Mouse (Mus musculus) G1E (cell line): ENCODE measurements around the gene Ablim2. TPM values are rescaled to one million over a fixed set of nuclear protein-coding genes. Genes with fewer than 3 reads are reported as not detected.

ENCODE experiments used
- ATAC-seq: 2 replicates; pipeline ENCODE4 v1.8.0; 2016; ENCODE audit warnings: mild to moderate bottlenecking; ENCODE audit not compliant: insufficient number of reproducible peaks, poor library complexity, low FRiP score, severe bottlenecking; ENCODE audit errors: extremely low read depth
- DNase-seq: peaks from one replicate; pipeline ENCODE4 v3.0.0; 2012; ENCODE audit warnings: low spot score
- H3K27me3 ChIP-seq: 2 replicates; pipeline ENCODE4 v1.6.1; 2012; ENCODE audit warnings: mild to moderate bottlenecking, low read length, inconsistent platforms; ENCODE audit not compliant: insufficient read depth
- H3K36me3 ChIP-seq: replicated peaks from 2 replicates; pipeline ENCODE3; 2012; ENCODE audit warnings: mild to moderate bottlenecking, inconsistent platforms
- H3K4me1 ChIP-seq: 2 replicates; pipeline ENCODE4 v1.6.1; 2012; ENCODE audit warnings: low read depth, low read length, inconsistent platforms, mixed read lengths; ENCODE audit not compliant: insufficient read depth
- H3K4me3 ChIP-seq: 2 replicates; pipeline ENCODE4 v1.5.1; 2012; ENCODE audit warnings: low read depth, mild to moderate bottlenecking, inconsistent platforms, low read length, moderate library complexity, mixed read lengths
- H3K9me3 ChIP-seq: replicated peaks from 2 replicates; pipeline ENCODE4 v1.6.1; 2012; ENCODE audit warnings: inconsistent platforms
- CTCF ChIP-seq: IDR thresholded peaks from 2 replicates; pipeline ENCODE4 v1.5.1; 2012; ENCODE audit warnings: low read depth, low read length, inconsistent platforms, mixed read lengths
- GATA1 ChIP-seq: IDR thresholded peaks from 2 replicates; pipeline ENCODE4 v1.6.1; 2012; ENCODE audit warnings: borderline replicate concordance, low read length, inconsistent platforms, mixed read lengths
- GATA2 ChIP-seq: IDR thresholded peaks from 2 replicates; pipeline ENCODE4 v1.6.1; 2012; ENCODE audit warnings: low read depth, low read length, inconsistent platforms, borderline replicate concordance
- POLR2AphosphoS5 ChIP-seq: IDR thresholded peaks from 2 replicates; pipeline ENCODE4 v1.6.1; 2012; ENCODE audit warnings: low read depth, low read length, inconsistent platforms; ENCODE audit not compliant: insufficient replicate concordance
- TAL1 ChIP-seq: conservative IDR thresholded peaks from 2 replicates; pipeline ENCODE4 v1.6.1; 2012; ENCODE audit warnings: low read depth, low read length, inconsistent platforms, mixed read lengths
- polyA plus RNA-seq: library from polyadenylated mRNA; stranded (reverse); fragments of >175 nt; gene quantifications from 2 replicates; pipeline ENCODE4 v1.2.3, GENCODE M21; 2012
- total RNA-seq, 2 experiments: library from RNA; stranded (forward) in 1 of 2; stranded (reverse) in 1 of 2; fragments of 200-1000 nt in 1 of 2; fragments of >200 nt in 1 of 2; fragmentation: Nextera tagmentation in 1 of 2; gene quantifications; 2 replicates each; pipeline ENCODE4 v1.2.3; 2014 to 2017

The Ablim2 gene
- total and polyA plus RNA-seq, 3 experiments, result 0.16 TPM; not detected in 2

DNA sequence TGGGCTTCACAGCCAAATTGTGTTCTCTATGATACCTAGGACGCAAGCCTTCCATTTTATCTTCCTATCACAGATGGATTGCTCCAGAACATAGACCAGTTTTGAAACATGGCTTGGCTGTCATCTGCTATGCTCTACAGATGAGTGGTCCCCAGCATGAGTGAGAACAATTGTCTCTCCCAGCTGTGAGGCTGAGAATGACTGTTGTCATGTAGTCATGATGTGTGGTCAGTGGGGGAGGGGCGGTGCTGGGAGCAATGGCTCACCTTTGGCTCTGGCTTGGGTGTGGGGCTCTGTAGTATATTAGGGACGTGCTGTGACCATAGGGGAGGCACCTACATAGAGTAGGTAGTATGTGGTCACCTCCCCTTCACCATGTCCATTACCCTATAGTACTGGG is 60.2 kb downstream of the Ablim2 start:
- Histone ChIP-seq H3K27me3 (0 out of 2 replicates have a peak, but pooled peaks cover 3% of the 10 kb centered on the region), H3K4me1 (no peaks in the 10 kb centered on the region), H3K9me3 (no peaks in the 10 kb centered on the region), H3K4me3 (no peak overlapping the region), H3K36me3 (no peaks in the 10 kb centered on the region)
- DNase-seq, result no peak
- TF ChIP-seq GATA1 (no peak), POLR2AphosphoS5 (no peak), CTCF (no peak), GATA2 (no peak), TAL1 (no peak)
- ATAC-seq, result no peak

DNA sequence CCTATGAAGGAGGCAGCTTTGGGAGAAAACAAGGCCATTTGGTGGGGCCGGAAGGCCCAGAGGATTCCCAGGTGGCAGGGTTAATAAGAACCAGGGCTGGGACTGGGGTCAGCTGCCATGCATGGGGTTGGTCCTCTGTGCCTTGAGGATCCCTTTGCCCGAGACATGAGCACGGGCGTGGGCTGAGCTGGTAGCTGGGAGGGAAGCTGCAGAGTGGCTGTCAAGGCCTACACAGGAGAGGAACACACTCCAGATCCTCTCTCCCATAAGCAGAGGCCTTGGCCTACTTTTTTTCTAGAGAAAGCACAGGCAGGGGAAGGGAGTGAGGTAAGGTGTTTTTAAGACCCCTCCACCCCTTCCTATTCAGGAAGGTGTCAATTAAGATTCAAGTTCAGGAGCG is 65.0 kb downstream of the Ablim2 start:
- H3K36me3 ChIP-seq, result no peaks in the 10 kb centered on the region

DNA sequence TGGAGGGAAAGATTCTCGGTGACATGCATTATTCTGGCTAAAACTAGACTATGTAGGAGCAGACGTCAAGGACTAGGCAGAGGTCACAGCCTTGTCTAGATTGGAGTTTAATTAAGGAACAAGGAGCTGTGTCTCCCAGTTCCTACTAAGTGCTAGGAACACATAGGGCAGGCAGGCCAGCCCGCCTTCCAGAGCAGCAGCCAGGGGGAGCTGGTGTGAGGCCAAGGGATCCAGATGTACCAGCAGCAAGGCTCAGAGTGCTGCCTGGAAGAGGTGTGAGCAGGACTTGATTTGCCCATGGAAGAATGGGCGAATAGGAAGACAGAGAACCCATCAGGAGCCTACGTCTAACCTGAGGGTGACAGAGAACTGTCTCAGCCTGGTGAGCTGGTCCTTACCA is 68.8 kb downstream of the Ablim2 start:
- H3K36me3 ChIP-seq, result no peaks in the 10 kb centered on the region
- H3K4me3 ChIP-seq, result no peak overlapping the region
- TF ChIP-seq GATA1, result no peak
- TF ChIP-seq CTCF, result no peak
- TF ChIP-seq POLR2AphosphoS5, result no peak
- no peak for TF ChIP-seq GATA2
- TF ChIP-seq TAL1, result no peak
- DNase-seq (no peak), ATAC-seq (no peak)
- H3K9me3 ChIP-seq, result no peaks in the 10 kb centered on the region
- H3K4me1 ChIP-seq, result no peaks in the 10 kb centered on the region
- H3K27me3 ChIP-seq, result peaks cover 2% of the 10 kb centered on the region; the same call in 1 of the 2 replicates

More for the DNA sequence above, 65.0 kb downstream of the Ablim2 start:
- no peaks in the 10 kb centered on the region for H3K9me3 ChIP-seq
- no peaks in the 10 kb centered on the region for H3K4me1 ChIP-seq
- ATAC-seq (no peak), DNase-seq (no peak)
- H3K27me3 ChIP-seq, result 0 out of 2 replicates have a peak, but pooled peaks cover 2% of the 10 kb centered on the region
- no peak overlapping the region for H3K4me3 ChIP-seq
- TF ChIP-seq POLR2AphosphoS5 (no peak), CTCF (no peak), GATA2 (no peak), GATA1 (no peak), TAL1 (no peak)

DNA sequence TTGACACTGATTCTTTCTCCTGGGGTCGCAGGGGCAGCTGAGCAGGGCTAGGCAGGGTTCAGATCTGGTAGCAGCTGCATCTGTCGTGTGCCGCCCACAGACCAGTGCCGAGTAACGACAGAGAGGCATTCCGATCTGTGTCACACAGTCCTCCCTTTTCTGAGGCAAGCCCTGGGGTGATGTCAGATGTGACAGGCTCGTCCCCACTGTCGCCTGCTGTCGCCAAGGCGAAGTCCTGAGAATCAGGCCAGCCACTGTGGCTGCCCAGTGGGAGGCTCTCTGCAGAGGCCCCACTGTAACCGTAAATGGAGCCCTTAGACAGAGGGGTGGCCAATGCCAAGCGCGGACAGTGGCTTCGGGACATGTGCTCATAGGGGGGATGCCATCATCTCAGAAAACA is 69.4 kb downstream of the Ablim2 start:
- no peak for TF ChIP-seq CTCF
- TF ChIP-seq GATA1, result no peak
- no peak for TF ChIP-seq GATA2
- TF ChIP-seq POLR2AphosphoS5, result no peak
- TF ChIP-seq TAL1, result no peak
- no peak for DNase-seq
- Histone ChIP-seq H3K27me3 (peaks cover 2% of the 10 kb centered on the region; the same call in 1 of the 2 replicates), H3K9me3 (no peaks in the 10 kb centered on the region), H3K36me3 (no peaks in the 10 kb centered on the region), H3K4me3 (no peak overlapping the region), H3K4me1 (no peaks in the 10 kb centered on the region)
- ATAC-seq, result no peak

DNA sequence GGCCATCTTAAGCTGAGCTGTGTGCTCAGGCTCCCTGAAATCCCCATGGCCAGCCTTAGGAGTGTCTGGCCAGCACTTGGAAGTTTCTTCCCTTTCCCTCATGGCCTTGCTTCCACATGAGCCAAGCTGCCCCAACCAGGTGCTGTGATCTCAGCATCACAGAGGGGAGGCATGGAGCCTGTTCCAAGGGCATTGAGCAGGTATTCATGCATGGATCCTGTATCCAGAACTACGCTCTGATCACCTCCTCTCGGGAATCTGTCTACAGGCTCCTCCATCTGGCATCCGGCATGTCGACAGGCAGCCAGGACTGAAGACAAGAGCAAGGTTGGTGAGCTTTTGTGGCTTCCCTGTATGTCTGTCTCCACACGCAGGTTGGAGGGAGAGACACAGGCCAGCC is 70.2 kb downstream of the Ablim2 start:
- no peaks in the 10 kb centered on the region for H3K9me3 ChIP-seq
- DNase-seq, result no peak
- no peaks in the 10 kb centered on the region for H3K4me1 ChIP-seq
- no peak overlapping the region for H3K4me3 ChIP-seq
- TF ChIP-seq GATA1, result no peak
- TF ChIP-seq CTCF, result no peak
- TF ChIP-seq TAL1, result no peak
- no peak for TF ChIP-seq POLR2AphosphoS5
- peaks cover 2% of the 10 kb centered on the region; the same call in 1 of the 2 replicates for H3K27me3 ChIP-seq
- no peak for ATAC-seq
- no peaks in the 10 kb centered on the region for H3K36me3 ChIP-seq

DNA sequence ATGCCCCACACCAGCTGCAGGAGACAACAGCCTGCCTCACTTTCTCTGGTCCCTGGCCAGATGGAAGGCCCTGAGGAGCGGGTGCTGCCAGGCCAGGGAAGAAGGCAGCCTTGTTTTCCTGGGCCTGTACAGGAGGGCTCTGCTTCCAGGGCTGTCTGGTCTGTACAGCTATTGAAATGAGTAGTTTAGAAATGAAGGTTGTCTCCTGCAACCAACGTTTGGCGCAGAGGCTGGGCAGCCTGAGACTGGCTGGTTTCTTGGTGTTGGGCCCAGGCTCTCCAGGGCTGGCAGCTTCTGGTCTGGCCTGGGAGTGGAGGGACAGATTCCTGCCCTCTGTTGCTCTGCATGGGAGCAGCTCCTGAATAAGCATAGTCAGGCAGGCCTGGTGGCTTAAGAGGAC is 72.4 kb downstream of the Ablim2 start:
- H3K36me3 ChIP-seq, result no peaks in the 10 kb centered on the region
- no peaks in the 10 kb centered on the region; the same call in 1 of the 2 replicates for H3K27me3 ChIP-seq

DNA sequence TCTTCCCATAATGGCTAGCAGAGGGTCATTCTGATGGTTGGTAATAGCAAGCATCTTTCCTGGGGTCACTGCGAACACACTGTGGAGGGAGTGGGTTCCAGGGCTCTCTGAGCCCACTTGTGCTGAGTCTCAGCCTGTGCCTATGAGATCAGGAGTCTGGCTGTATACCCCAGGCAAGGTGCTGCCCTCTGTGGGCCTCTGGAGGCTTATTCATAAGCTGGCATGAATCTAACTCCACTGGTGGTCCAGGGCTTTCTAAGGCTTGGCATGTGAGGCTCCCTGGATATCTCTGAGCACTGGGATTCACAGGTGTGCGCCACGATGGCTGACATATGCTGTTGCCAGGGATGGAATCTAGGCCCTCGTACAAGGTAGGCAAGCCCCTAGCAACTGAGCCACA is 76.2 kb downstream of the Ablim2 start:
- no peaks in the 10 kb centered on the region for H3K4me1 ChIP-seq
- no peak for DNase-seq
- no peak for TF ChIP-seq GATA1
- no peak for TF ChIP-seq TAL1
- no peak for TF ChIP-seq CTCF
- TF ChIP-seq POLR2AphosphoS5, result no peak
- TF ChIP-seq GATA2, result no peak
- no peaks in the 10 kb centered on the region; the same call in 1 of the 2 replicates for H3K27me3 ChIP-seq
- H3K9me3 ChIP-seq, result no peaks in the 10 kb centered on the region
- no peaks in the 10 kb centered on the region for H3K36me3 ChIP-seq
- no peak for ATAC-seq
- H3K4me3 ChIP-seq, result no peak overlapping the region

More for the DNA sequence above, 72.4 kb downstream of the Ablim2 start:
- Histone ChIP-seq H3K4me1 (no peaks in the 10 kb centered on the region), H3K4me3 (no peak overlapping the region), H3K9me3 (no peaks in the 10 kb centered on the region)
- ATAC-seq, result no peak
- DNase-seq, result no peak
- TF ChIP-seq GATA1, result no peak
- no peak for TF ChIP-seq POLR2AphosphoS5
